Mouse (Mus musculus): ENCODE data around the gene Klhl32. TPM values are rescaled to one million over a fixed set of nuclear protein-coding genes. Genes with fewer than 3 reads are reported as not detected.
"Not testable (repeated sequence)": the region's sequence is repeated elsewhere in the genome, so short reads cannot be mapped to it uniquely, and the experiment has no call there.

The Klhl32 gene
- total RNA-seq, 2 experiments from 2014 or later: 0.73 to 1.2 TPM

DNA sequence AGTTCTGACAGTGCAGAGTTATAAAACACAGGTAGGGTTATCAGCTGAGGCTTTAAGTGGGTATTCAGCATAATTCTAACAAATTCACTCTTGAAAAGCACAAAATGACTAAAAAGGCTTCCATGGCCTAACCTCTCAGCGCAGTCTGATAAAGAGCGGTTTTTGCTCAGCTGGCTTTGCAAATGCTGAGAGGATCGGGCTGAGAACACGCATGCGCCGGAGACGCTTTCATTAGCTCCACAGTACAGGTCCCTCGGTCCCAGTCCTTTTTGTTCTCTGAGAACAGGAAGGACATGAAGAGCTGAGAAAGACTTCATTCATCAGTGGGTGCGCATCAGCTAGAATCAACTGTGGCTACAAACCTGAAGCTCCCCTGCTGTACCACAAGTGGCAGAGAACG is 180.9 kb downstream of the Klhl32 start:
- intact Hi-C loops (cut with DNase I): no loop called here
- DNase-seq (ENCODE audit: low spot score): no peak

GRCm38 (mm10) chr4:24659218-24659617 is 191.7 kb downstream of the Klhl32 start:
- intact Hi-C loops (cut with DNase I): no loop called here
- DNase-seq (ENCODE audit: low spot score): no peak

GRCm38 (mm10) chr4:24644735-24645134 is 206.2 kb downstream of the Klhl32 start:
- DNase-seq (ENCODE audit: low spot score); intact Hi-C loops (cut with DNase I): not testable (repeated sequence)

GRCm38 (mm10) chr4:24642306-24642705 is 208.6 kb downstream of the Klhl32 start:
- intact Hi-C loops (cut with DNase I): no loop called here
- no peak for DNase-seq (ENCODE audit: low spot score)

DNA sequence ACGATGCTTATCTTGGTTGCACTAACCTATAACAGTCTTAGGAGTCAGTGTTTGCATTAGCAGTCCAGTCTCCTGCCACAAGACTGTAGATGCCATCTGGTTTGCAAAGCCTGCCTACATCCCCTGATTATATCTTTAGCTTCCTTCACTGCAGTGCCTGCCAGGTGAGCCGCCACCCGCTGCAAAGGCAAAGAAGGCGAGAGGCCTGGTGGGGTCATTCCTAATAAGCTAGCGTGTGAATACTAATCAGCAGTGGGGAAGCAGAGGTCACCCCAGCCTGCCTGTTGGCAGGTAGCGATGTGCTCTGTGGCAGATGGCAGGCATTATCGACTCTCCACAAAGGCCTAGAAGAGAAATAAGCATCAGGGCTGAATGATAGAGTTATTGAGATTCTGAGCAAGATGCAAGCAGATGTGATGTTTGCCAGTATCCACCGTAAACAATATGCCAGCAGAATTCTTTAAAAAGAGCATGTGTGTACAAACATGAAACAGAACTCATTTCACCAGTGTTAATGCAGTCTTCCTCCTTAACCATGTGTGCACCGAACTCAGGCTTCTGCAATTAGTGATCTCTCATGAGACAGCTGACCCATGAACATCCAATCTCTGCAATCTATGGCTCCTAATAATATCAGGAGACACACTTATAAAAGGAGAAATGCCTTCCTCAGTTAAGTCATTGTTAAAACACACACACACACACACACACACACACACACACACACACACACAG is 219.6 kb downstream of the Klhl32 start:
- DNase-seq (ENCODE audit: low spot score): no peak
- intact Hi-C loops (cut with DNase I): no loop called here

DNA sequence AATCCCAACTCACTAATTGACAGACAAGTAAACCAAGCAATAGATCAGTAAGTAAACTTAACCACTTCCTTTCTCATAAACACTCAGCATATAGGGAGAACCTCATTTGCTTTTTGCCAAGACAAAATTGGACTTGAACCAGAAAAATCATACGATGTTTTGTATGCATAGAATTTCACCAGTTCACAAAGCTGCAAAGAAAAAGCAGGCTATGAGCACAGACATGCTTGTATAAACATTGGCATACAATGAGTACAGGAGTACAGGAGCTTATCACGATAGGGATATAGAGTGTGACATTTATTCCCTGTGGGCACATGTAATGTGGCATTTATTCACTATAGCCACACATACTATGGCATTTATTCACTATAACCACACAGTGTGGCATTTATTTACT is 220.5 kb downstream of the Klhl32 start:
- no peak for DNase-seq (ENCODE audit: low spot score)
- intact Hi-C loops (cut with DNase I): no loop called here

DNA sequence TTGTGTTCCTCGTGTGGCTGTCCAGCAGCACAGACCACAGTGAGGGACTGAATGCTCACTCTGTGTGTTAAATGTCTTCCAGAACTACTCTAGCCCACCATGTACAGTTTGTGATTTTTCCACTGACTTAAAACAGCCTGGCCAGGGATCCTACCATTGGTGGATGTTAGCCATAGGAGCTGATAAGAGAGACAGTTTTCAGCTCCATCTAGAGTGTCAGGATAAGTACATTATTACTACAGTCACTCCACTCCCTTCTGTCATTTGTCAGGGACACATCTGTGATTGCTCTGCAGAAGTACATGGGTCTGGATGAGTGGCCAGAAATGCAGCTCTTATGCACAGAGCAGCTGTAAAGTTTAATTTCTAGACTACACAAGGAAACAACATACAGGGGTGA is 223.1 kb downstream of the Klhl32 start:
- DNase-seq (ENCODE audit: low spot score): no peak
- intact Hi-C loops (cut with DNase I): no loop called here

DNA sequence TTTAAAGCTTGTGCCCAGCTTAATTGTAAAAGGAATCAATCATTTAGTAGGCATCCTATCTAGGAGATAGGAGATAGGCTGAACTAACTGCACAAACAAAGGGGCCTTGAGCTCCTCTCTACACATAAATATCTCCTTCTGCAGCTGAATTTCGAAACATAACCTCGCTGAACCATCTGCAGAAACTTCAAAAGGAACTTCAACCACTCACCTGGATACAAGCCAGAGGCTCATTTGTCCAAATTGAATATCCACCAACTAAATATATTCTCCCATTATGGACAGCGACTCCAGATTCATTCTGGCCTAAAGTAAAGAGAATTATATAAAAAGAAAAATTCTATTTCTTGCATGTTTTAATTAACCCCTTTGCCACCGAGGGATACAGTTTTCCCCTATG is 224.2 kb downstream of the Klhl32 start:
- no peak for DNase-seq (ENCODE audit: low spot score)
- intact Hi-C loops (cut with DNase I): no loop called here

DNA sequence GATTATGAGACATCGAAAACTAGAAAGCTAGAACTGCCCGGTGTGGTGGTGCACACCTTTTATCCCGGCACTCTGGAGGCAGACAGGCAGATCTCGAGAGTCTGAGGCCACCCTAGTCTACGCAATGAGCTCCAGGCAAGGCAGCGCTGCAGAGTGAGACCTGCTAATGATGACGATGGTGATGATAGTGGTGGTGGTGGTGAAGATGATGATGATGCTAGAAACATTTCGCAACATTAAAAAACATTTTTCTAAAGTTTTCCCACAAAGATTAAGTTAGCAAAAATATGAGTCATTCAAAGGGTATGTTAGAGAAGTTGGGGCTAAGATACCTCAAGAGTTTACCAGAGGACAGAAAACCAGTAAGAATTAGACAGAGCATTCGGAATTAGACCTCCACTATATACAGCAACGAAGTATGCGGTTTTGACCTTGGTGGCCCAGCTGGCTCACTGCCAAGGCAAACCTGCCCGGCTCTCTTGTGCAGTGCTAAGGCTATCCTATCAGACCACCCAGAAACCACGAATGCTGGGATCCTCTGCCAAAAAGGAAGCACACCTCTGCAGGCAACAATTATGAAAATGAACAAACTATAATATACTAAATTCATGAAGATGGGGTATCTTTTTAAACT is 224.9 kb downstream of the Klhl32 start:
- DNase-seq (ENCODE audit: low spot score): no peak
- intact Hi-C loops (cut with DNase I): no loop called here

DNA sequence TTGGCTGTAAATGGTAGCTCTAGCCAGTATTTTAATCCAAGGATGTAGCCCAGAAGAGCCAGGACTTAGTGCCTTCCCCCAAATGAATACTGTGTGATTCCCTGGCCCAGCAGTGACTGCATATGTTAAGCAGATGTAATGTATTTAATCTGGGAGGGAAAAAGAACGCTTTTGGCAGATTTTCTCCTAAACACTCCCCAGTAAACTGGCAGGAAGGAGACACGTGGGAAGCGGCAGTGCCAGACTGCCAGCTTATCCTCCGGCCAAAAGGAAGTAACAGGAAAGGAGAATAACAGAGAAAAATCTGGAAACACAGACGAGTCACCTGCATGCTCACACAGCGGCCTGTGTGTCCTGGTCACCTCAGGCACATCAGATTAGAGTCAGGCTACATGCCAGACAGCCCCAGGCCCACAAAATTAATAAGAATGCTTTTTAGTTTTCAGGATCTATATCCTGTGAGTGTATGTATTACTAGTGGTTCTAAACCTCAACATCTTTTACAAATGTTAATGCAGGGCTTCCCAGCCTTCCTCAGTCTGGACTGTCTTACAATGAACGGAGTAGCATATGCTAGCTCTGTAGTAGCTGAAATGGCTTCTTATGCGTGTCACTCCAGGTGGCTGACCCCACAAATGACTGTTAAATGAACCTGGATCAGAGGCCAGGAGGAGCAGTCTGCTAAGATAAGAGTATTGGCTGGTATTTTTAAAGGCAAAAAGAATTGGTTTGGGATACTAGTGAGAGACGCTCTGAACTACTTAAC is 229.3 kb downstream of the Klhl32 start:
- intact Hi-C loops (cut with DNase I): no loop called here
- no peak for DNase-seq (ENCODE audit: low spot score)

GRCm38 (mm10) chr4:24620440-24620839 is 230.5 kb downstream of the Klhl32 start:
- no peak for DNase-seq (ENCODE audit: low spot score)
- intact Hi-C loops (cut with DNase I): no loop called here

GRCm38 (mm10) chr4:24620005-24620404 is 230.9 kb downstream of the Klhl32 start:
- DNase-seq (ENCODE audit: low spot score): no peak
- intact Hi-C loops (cut with DNase I): no loop called here

DNA sequence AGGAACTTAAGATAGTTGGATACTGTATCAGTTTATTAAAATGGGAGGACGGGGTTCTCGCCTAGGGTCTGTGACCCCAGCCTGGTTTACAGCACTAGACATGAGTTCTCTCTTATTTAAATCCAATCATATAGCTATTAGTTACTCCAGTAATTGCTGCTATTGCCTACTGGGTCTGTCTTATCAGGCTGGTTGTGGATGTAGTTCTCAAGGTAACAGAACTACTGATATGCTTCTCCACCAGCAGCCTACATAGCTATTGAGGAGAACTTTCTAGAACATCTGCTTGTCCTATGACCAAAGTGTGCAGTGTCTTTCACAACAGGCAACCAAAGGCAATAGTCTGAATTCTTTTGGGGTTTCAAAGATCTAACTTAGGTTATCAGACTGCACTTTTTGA is 241.4 kb downstream of the Klhl32 start:
- intact Hi-C loops (cut with DNase I): no loop called here

DNA sequence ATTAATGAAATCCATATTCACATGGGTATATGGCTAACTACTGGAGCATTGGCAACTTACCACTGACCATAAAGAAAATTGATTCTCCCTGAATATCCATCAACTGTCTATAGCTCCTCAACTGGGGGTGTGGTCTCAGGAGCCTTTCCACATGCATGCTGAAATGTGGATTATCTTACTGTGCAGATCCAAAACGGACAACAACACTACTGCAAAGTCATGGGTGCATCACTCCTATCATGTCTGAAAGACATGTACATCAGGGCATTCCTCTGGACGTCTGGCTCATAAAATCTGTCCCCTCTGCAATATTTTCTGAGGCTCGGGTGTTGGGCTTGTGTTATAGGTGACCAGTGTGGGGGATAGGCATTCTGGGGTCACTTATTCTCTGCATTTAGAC is 241.8 kb downstream of the Klhl32 start:
- DNase-seq (ENCODE audit: low spot score): no peak
- intact Hi-C loops (cut with DNase I): no loop called here

More for the DNA sequence above, 241.4 kb downstream of the Klhl32 start:
- DNase-seq (ENCODE audit: low spot score): no peak

DNA sequence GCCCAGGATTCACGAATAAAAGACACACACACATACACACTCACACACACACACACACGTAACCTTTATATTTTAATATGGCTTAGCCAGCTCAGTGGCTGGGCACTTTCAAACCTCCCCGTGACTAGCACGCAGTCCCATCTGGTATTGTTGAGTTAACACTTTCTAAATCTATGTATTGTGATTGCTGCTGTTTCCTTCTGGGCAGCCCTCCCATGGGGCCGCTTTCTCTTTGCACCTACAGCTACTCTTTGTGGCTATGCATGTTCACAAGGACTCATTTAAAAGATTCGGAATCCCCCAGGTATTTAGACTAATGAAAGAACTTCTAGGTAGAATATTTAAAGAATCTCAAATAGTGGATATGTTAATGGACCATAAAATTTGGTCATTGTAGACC is 249.2 kb downstream of the Klhl32 start:
- no peak for DNase-seq (ENCODE audit: low spot score)
- intact Hi-C loops (cut with DNase I): no loop called here

DNA sequence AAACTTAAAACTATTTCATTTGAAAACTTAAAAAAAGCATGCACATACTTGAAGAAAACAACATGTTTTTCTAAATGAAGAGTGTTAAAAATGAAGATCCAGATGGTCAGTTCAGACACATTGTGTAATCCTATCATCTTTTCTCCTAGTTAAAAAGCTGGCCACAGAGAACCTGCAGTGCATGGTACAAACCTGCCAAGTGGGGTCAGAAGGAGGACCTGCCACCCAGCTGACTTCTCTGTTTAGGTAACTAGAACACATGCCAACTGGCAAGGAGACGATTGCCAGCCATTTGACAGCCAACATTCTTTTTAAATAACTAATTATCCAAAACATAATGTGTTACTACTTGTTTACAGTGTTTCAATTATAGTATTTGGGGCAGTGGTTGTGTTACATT is 252.3 kb downstream of the Klhl32 start:
- no peak for DNase-seq (ENCODE audit: low spot score)
- intact Hi-C loops (cut with DNase I): no loop called here

GRCm38 (mm10) chr4:24596942-24597611 is 253.8 kb downstream of the Klhl32 start:
- no peak for DNase-seq (ENCODE audit: low spot score)
- intact Hi-C loops (cut with DNase I): no loop called here

GRCm38 (mm10) chr4:24594824-24595223 is 256.1 kb downstream of the Klhl32 start:
- DNase-seq (ENCODE audit: low spot score): no peak
- intact Hi-C loops (cut with DNase I): no loop called here

- no peak for DNase-seq (ENCODE audit: low spot score)
- intact Hi-C loops (cut with DNase I): no loop called here
Measured at GRCm38 (mm10) chr4:24583997-24584396, 266.9 kb downstream of the Klhl32 start.

DNA sequence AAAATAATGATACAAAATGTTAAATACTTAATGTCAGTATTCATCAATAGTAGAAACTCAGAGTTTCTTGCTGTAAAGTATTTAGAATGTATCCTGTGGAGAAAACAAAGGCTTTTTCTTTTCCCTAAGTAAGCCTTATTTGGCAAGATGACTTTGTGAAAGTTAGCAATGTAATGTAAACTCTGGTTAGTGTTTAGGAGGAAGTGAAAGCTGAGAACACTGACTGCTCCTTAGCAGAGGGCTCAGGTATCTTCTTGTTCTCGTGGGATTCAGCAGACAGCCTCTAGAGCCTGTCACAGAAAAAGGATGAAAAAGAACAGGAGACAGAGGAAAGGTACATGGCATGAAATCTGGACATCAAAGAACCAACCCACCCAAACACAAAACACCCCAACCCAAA is 268.6 kb downstream of the Klhl32 start:
- intact Hi-C loops (cut with DNase I): no loop called here
- no peak for DNase-seq (ENCODE audit: low spot score)

- intact Hi-C loops (cut with DNase I): no loop called here
- no peak for DNase-seq (ENCODE audit: low spot score)
Measured at GRCm38 (mm10) chr4:24577594-24577993, 273.3 kb downstream of the Klhl32 start.
